Mouse (Mus musculus) CD4-positive, CD25-positive, alpha-beta regulatory T cell, adult 4 months (primary cell): ENCODE measurements around the gene Rab1a. TPM values are rescaled to one million over a fixed set of nuclear protein-coding genes. Genes with fewer than 3 reads are reported as not detected.

Experiments used
- ATAC-seq: one replicate; pipeline ENCODE4 v1.8.0; 2017
- polyA plus RNA-seq, 2 experiments: library from polyadenylated mRNA; unstranded; fragments of 100-300 nt; shearing (Covaris generic); gene quantifications; one replicate each; pipeline ENCODE4 v1.2.1; 2017

The Rab1a gene
- polyA plus RNA-seq, 2 experiments from 2014 or later, result 70.6 to 103 TPM

DNA sequence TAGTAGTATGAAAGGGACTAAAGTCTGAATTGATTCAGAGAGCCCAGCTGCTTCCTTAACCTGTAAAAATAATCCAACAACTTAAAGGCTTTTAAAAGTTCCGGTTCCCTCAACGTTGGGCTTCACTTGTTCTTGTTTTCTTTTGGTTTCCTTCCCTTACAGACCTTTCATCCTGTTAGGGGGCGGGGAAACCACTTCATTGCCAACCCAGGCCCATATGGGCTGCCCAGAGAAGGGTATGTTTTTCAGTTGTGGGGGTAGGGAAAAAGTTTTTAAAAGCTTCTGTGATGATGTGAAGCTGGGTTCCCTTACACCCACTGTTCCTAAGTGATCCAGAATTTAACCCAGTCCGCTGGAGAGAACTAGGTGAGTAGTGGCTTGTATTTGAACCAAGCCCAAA, 47.0 kb downstream of the Rab1a start:
- peak; percentile 49 for ATAC-seq

DNA sequence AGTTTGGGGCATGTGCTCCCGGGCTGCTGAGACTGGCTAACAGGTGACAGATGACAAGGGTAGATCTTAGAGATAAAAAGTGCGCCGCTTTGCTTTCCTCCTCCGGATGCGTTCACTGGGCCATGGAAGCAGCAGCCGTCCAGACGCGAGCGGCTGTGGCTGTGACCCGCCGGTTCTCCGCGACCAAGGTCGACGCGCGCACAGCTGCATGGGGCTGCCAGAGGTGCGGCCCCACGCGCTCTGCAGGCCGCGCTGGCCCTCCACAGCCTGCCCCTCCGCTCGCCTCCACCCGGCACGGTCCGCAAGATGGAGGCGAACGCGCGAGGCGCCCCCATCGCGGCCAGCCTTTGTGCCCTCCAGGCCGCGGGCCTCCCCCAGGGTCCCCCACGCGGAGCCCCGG, 47.6 kb downstream of the Rab1a start:
- peak; percentile 61 for ATAC-seq

DNA sequence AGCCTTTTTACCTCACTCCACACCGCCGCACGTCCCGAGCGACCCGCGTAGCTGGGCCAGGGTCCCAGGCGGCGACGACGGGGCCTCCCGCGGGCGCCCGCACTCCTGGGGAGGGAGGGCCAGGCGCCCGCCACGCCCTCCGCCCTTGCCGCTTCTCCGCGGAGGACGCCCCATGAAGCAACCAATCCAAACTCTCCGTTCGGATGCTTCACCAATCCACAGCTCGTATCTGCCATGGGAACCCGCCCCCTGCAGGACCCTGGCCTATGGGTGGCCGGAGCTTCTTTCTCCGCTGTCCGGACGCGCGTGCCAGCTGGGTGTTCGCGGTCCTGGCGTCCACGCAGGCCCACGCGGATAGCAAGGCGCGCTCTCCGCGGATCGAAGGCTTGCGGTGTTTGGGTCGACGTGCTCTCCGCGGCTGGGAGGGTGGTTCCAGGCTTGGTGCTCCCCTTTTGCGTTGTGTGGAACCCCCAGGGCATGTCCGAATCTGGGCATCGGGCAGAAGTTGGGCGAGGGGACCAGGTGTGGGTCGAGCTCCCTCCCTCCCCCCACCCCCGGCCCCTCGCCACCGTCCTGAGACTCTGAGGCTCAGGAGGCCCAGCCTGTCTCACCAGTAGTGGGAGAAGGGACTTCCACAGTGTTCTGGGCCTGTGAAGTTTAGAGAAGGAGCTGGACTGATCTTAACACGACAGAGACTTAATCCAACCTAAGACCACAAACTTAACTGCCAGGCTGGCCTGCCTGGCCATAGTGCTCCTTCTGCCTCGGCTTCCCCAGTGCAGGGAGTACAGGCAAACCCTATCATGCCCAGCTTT, 48.3 kb downstream of the Rab1a start, which contains the start of gene Cep68:
Cep68 (minus strand) TSS at position 134 of the 815 bp plus-strand sequence.
- peak; percentile 94 for ATAC-seq

DNA sequence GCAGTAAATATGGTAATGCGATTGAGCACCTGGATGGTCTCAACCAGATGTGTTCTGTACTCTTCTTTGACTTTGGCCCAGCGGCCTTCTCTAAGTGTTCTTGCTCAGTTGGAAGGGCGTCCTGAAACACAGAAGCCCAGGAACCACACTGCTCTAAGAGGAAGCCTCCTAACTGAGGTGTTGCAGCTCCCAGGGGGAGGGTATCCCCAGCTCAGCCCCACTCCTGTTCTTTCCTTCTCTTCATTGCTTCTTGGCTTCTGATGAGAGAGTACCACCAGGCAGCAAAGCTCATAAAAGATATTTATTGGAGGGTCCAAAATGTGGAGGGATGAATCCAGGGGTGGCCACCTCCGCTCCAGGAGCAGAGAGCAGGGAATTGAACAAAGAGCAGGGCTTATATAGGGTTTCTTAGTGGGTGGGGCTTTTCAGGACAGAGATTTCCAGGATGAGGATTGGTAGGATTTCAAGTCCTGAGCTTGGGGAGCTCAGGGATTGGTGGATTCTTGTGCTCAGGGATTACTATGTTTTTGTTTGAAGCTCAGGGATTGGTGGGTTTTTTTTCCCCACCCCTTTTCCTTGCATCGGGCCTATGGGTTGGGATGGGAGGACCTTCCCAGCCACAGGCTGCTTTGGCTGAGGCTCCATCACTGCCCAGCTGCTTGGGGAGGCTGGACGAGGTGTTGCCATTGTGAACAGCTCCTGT, 49.4 kb downstream of the Rab1a start:
- no peak for ATAC-seq

DNA sequence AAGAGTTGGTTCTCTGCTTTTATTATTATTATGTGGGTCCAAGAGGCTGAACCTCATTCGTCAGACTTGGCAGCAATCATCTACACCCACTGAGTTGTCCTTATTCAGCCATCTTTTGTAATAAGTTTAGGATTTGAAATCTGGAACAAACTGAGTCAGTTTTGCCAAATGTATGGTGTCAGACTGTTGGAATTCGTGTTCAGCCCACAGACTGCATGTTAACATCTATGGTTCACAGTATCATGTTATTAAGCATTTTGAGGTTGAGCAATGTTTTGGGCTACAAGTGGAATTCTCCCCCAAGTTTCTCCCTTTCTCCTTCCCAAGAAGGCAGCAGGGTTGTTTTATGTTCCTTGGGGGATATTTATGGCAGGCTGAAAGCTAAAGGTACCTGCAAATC, 51.9 kb downstream of the Rab1a start:
- ATAC-seq, result no peak

DNA sequence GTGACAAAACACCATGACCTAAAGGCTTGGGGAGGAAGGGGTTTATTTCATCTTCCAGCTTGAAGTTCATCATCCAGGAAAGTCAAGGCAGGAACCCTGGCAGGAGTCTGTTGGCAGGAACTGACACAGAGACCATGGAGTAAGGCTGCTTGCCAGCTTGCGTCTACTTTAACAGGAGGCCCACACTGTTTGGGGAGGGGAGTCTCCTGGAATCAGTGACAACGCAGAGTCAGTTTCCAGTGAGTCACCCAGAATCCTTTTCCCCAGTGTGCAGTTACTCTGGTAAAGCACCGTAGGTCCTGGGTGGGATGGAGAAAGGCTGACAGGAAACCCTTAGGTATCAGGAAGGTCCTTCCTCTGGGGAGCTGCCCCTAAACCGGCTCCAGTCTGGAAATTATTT, 53.6 kb downstream of the Rab1a start:
- no peak for ATAC-seq

DNA sequence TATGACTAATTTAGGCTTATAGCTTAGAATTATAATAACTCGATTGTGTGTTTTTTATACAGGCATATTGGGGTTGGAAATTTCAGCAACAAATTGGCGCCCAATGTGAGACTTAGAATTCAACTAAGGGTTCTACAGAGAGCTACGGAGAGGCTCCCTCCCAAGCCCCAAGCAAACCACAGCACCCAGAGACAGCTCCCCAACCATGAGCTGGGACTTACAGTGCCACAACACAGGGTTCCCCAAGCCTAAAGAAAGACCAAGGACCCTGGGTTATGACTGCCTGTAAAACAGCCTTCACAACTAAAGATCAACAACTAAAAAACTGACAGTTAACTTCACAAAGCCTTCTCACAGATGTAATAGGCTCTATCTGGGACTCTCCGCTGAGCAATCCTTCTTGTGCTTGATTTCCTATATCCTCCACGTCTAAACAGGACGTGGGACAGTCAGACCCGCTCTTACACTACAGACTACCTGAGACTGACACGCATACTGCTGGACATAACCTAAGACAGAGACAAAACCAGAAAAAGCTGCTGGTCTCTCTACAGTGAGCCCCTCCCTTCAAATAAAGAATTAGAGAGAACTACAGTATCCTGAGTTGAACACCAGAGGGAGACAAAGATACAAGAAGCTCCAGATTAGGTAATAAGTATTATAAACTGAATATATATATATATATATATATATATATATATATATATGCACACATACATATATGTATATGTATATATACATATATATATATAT, 61.6 kb downstream of the Rab1a start:
- ATAC-seq, result peak; percentile 74

DNA sequence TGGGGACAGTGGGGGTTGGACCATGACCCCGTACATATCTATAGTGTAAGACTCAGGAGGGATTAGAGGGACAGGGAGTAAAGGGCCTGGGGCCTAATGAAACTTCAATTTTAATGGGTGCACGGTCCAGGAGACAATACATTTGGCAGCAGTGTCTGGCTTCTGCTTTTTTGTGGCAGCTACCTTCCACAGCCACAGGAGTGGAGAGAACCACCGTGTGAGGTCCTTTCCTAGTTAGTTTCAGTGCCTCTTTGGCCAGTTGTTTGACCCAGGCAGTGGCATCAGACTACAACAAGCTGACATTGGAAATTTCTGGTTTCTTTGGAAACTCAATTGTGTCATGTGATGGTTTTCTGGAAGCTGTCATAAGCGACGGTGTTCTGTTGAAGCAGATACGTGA, 68.7 kb downstream of the Rab1a start:
- no peak for ATAC-seq

DNA sequence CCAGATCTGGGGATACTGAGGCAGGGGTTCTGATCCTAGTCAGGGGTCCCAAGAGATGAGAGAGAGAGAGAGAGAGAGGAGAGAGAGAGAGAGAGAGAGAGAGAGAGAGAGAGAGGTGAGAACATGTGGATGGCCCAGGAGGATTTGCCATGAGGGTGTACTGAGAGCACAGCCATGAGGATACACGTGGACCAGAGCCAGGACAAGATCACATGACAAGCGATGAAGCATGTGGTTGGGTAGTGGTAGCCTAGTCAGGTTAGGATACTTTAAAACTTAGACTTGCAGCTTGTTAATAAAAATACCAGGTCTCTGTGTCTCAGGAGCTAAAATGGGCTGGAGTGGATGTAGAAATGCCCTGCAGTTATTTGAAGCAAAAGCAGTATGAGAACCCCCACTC, 74.7 kb downstream of the Rab1a start:
- no peak for ATAC-seq

Other genes with a start within 250 kb of the Rab1a start
- gene Actr2, start 88.5 kb upstream of the Rab1a start, polyA plus RNA-seq, result 100 to 1,000 TPM; 437 to 601 TPM
- gene Cep68, start 48.0 kb downstream of the Rab1a start, polyA plus RNA-seq, result 10 to 100 TPM; 12.3 to 16.2 TPM
- under 1 TPM; 0.13 to 0.70 TPM for gene Slc1a4, start 131.3 kb downstream of the Rab1a start, polyA plus RNA-seq